In genomic region chr7:88467754-88468153, GRCm38 (mm10) we compare ENCODE assay signal across 18 mouse cellular contexts. TPM values are rescaled to one million over a fixed set of nuclear protein-coding genes. Genes with fewer than 3 reads are reported as not detected.
DNase-seq lines count a peak whose midpoint lies in the region; ATAC-seq and TF ChIP-seq lines count a peak whose summit lies in the region.
"Had no signal": no experiment of that assay in that cellular context is flagged by ENCODE, and none has a peak within 500 bp of the region (broad histone marks: within the 10 kb centered on the region; RNA-seq: fewer than 3 reads in every experiment).

No protein-coding gene starts in this region.

- peak; percentile 82 for DNase-seq in heart, adult 11 months
- no peak for DNase-seq in heart, postnatal 10 days
- no peak for DNase-seq in midbrain, postnatal 0 days (ENCODE audit: low spot score)
- no peak for DNase-seq in frontal cortex, postnatal 36 days (ENCODE audit: low spot score in 2 of 2)
- DNase-seq: adrenal gland, postnatal 10 days; cerebellum, adult 2 months; cerebellum, postnatal 14 days; embryo, embryonic 11 days; forebrain, postnatal 0 days; gastrocnemius, adult 2 months; gastrocnemius, postnatal 25 days; heart, postnatal 4 days had no signal

- H3K27ac ChIP-seq in midbrain, embryonic 12.5 days (replicated peaks): no peak overlapping the region
- no peak overlapping the region for H3K27ac ChIP-seq in midbrain, postnatal 0 days (ENCODE audit: low read depth, low read length)
- H3K27ac ChIP-seq in midbrain, embryonic 15.5 days: no peak overlapping the region
- no peak overlapping the region for H3K27ac ChIP-seq in hindbrain, embryonic 12.5 days
- H3K27ac ChIP-seq: embryonic facial prominence, embryonic 12.5 days; gastrocnemius, adult 2 months; heart, embryonic 13.5 days; hindbrain, embryonic 14.5 days had no signal

- H3K9ac ChIP-seq in midbrain, embryonic 12.5 days (replicated peaks): no peak overlapping the region
- no peak overlapping the region for H3K9ac ChIP-seq in midbrain, postnatal 0 days (replicated peaks; ENCODE audit: low read length, poor library complexity, severe bottlenecking)
- no peak overlapping the region for H3K9ac ChIP-seq in midbrain, embryonic 15.5 days
- no peak overlapping the region for H3K9ac ChIP-seq in hindbrain, embryonic 12.5 days
- H3K9ac ChIP-seq: embryonic facial prominence, embryonic 12.5 days; forebrain, postnatal 0 days; heart, embryonic 13.5 days; hindbrain, embryonic 14.5 days had no signal

- no peak overlapping the region for H3K4me2 ChIP-seq in midbrain, embryonic 12.5 days (replicated peaks)
- no peak overlapping the region for H3K4me2 ChIP-seq in midbrain, postnatal 0 days (ENCODE audit: low read depth, low read length, poor library complexity, severe bottlenecking)
- H3K4me2 ChIP-seq in midbrain, embryonic 15.5 days: no peak overlapping the region
- H3K4me2 ChIP-seq in hindbrain, embryonic 12.5 days (replicated peaks): no peak overlapping the region
- H3K4me2 ChIP-seq: embryonic facial prominence, embryonic 12.5 days; heart, embryonic 13.5 days; hindbrain, embryonic 14.5 days had no signal

- 58% methylated on average over 3 of the region's 3 CpGs for WGBS in midbrain, embryonic 12.5 days
- WGBS in midbrain, postnatal 0 days: 72% methylated on average over 3 of the region's 3 CpGs
- 71% methylated on average over 3 of the region's 3 CpGs for WGBS in midbrain, embryonic 15.5 days
- WGBS in hindbrain, embryonic 12.5 days: 67% methylated on average over 3 of the region's 3 CpGs

- 0 out of 2 replicates have a peak, but pooled peaks have one; percentile 34 for ATAC-seq in midbrain, embryonic 12.5 days (ENCODE audit: low FRiP score, low read depth)
- ATAC-seq in midbrain, postnatal 0 days (ENCODE audit: low FRiP score): no peak
- ATAC-seq in midbrain, embryonic 15.5 days (replicated peaks): peak; percentile 50; the same call in 1 of the 2 replicates
- no peak for ATAC-seq in hindbrain, embryonic 12.5 days (ENCODE audit: low FRiP score)
- ATAC-seq: forebrain, postnatal 0 days had no signal

- H3K36me3 ChIP-seq in midbrain, embryonic 12.5 days: no peaks in the 10 kb centered on the region
- H3K36me3 ChIP-seq in midbrain, postnatal 0 days (ENCODE audit: insufficient read depth, low read length): no peaks in the 10 kb centered on the region
- no peaks in the 10 kb centered on the region for H3K36me3 ChIP-seq in midbrain, embryonic 15.5 days (replicated peaks)
- no peaks in the 10 kb centered on the region for H3K36me3 ChIP-seq in hindbrain, embryonic 12.5 days
- H3K36me3 ChIP-seq: embryonic facial prominence, embryonic 12.5 days; heart, embryonic 13.5 days had no signal

- H3K4me1 ChIP-seq in midbrain, embryonic 12.5 days: no peaks in the 10 kb centered on the region
- no peaks in the 10 kb centered on the region for H3K4me1 ChIP-seq in midbrain, postnatal 0 days (ENCODE audit: insufficient read depth, low read length)
- H3K4me1 ChIP-seq in midbrain, embryonic 15.5 days: no peaks in the 10 kb centered on the region
- no peaks in the 10 kb centered on the region for H3K4me1 ChIP-seq in hindbrain, embryonic 12.5 days
- H3K4me1 ChIP-seq: embryonic facial prominence, embryonic 12.5 days; heart, embryonic 13.5 days had no signal

- no peak for TF ChIP-seq CTCF in midbrain, postnatal 0 days (IDR thresholded peaks at IDR 0.05)

- no peak overlapping the region for H3K4me3 ChIP-seq in midbrain, embryonic 12.5 days
- no peak overlapping the region for H3K4me3 ChIP-seq in midbrain, postnatal 0 days (ENCODE audit: low read depth, low read length)
- no peak overlapping the region for H3K4me3 ChIP-seq in midbrain, embryonic 15.5 days
- no peak overlapping the region for H3K4me3 ChIP-seq in hindbrain, embryonic 12.5 days
- H3K4me3 ChIP-seq: embryonic facial prominence, embryonic 12.5 days; gastrocnemius, adult 2 months; heart, embryonic 13.5 days had no signal

- intact Hi-C loops in heart, postnatal 10 days (cut with DNase I): no loop called here

- no peaks in the 10 kb centered on the region for H3K27me3 ChIP-seq in midbrain, embryonic 12.5 days
- no peaks in the 10 kb centered on the region for H3K27me3 ChIP-seq in midbrain, postnatal 0 days (ENCODE audit: insufficient read depth, low read length)
- no peaks in the 10 kb centered on the region for H3K27me3 ChIP-seq in midbrain, embryonic 15.5 days (replicated peaks)
- no peaks in the 10 kb centered on the region for H3K27me3 ChIP-seq in hindbrain, embryonic 12.5 days
- H3K27me3 ChIP-seq: embryonic facial prominence, embryonic 12.5 days; heart, embryonic 13.5 days had no signal

- no peaks in the 10 kb centered on the region for H3K9me3 ChIP-seq in midbrain, embryonic 12.5 days
- H3K9me3 ChIP-seq in midbrain, postnatal 0 days (ENCODE audit: low read length): no peaks in the 10 kb centered on the region
- no peaks in the 10 kb centered on the region for H3K9me3 ChIP-seq in midbrain, embryonic 15.5 days
- no peaks in the 10 kb centered on the region for H3K9me3 ChIP-seq in hindbrain, embryonic 12.5 days (replicated peaks)
- H3K9me3 ChIP-seq: embryonic facial prominence, embryonic 12.5 days; heart, embryonic 13.5 days had no signal

RNA-seq across cellular contexts. Expression of gene Rab38, which starts 37.7 kb away (rescaled TPM):
- total RNA-seq in heart, postnatal 10 days (2021): under 1 TPM in 1 of 2 experiments, not detected in 1; 0.29 TPM
- polyA plus RNA-seq in midbrain, embryonic 12.5 days (2016; fragmentation: Nextera tagmentation; extraction: Ambion mirVana): 1.7 and 2.0 TPM in 2 replicates
- 0.94 and 2.6 TPM in 2 replicates for total RNA-seq in midbrain, postnatal 0 days (2014; rRNA removed)
- polyA plus RNA-seq in midbrain, postnatal 0 days (2015; fragmentation: Nextera tagmentation; extraction: Ambion mirVana): 0.91 and 0.96 TPM in 2 replicates
- 1.2 and 1.5 TPM in 2 replicates for polyA plus RNA-seq in midbrain, embryonic 15.5 days (2015; fragmentation: Nextera tagmentation; extraction: Ambion mirVana)
- 3.2 and 3.3 TPM in 2 replicates for polyA plus RNA-seq in hindbrain, embryonic 12.5 days (2016; fragmentation: Nextera tagmentation; extraction: Ambion mirVana)
- total RNA-seq: gastrocnemius, adult 2 months had no signal

Comparison
In these comparisons a context has a peak if more than half of its experiments do, and no peak if none do; other contexts are left out.
1. ATAC-seq: peak in midbrain, embryonic 12.5 days (single experiment) and midbrain, embryonic 15.5 days (single experiment); none in midbrain, postnatal 0 days (single experiment) and hindbrain, embryonic 12.5 days (single experiment).